Mouse (Mus musculus) CD4-positive naive resting alpha-beta T cell, adult 57 days (primary cell): ENCODE data around the gene Itgb4. TPM values are rescaled to one million over a fixed set of nuclear protein-coding genes. Genes with fewer than 3 reads are reported as not detected.

ENCODE experiments used
- total RNA-seq: library from RNA; stranded (reverse); gene quantifications from one replicate; pipeline ENCODE4 v1.2.4, GENCODE M21; 2023

Gene Itgb4
- total RNA-seq: 0.59 TPM

DNA sequence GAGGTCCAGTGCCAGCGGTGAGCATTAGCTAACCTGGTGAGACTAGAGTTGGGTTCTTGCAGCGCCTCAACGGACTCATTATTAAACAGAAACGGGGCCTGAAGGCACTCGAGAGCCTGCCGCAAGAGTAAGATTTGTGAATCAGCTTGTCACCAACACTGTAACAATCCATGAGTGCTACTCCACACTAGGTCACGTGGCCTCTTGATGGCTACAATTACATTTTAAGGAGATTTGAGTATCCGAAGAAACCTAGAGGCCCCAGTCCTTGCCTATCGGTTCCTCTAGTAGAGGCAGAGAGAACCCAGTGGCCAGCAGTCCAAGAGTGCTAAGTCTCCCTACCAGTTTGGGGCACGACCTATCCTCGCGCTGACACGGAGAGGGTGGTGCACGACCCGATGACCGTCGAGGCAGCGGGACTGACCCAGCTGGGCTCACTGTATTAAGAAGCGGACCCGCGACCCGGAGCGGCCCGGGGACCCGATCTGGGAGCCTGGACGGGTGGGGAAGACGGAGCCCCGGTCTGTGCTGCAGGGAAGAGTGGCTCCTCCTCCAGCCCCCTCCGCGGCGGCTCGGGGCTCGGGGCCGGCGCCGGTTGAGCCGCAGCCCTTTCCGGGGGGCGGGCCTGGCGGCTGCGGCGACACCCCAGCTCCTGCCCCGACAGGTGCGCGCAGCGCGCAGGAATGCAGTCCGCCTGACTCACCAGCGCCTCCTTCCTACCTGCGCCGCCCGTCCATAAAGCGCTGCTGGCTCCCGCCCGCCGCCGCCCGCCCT lies at the start of gene Itgb4:
Itgb4 (plus strand) TSS at position 401 of the 774 bp plus-strand sequence.

DNA sequence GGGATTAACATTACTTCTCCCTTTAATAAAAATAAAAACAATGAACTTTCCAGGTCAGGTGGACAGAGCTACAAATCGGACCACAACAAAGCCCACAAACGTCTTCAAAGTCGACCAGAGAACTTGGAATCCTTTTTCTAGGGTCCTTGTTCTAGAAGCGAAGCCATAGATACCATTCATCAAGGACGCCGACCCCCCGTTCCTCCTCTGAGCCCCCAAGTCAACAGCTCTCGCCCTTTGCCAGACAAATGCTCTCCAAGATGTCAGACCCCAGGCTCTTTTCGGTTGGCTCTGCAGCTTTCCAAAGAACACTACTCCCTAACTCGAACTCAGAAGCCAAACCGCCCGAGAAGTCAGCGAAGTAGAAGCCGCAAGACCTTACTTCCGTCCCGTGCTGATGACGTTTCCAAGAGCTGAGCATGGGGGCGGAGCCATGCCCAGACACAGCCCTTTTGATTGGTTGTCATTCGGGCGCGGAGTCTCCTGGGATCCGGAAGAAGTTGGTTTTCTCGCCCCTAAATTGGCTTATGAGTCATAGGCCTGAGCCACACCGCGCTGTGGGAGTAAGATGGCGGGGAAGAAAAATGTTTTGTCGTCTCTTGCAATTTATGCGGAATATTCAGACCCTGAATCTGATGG lies 41.3 kb upstream of the Itgb4 start, which contains the start of the genes Sap30bp and Recql5:
Sap30bp (plus strand) TSS at position 175 of the 639 bp plus-strand sequence.
Recql5 (minus strand) TSS at position 370 of the 639 bp plus-strand sequence.

DNA sequence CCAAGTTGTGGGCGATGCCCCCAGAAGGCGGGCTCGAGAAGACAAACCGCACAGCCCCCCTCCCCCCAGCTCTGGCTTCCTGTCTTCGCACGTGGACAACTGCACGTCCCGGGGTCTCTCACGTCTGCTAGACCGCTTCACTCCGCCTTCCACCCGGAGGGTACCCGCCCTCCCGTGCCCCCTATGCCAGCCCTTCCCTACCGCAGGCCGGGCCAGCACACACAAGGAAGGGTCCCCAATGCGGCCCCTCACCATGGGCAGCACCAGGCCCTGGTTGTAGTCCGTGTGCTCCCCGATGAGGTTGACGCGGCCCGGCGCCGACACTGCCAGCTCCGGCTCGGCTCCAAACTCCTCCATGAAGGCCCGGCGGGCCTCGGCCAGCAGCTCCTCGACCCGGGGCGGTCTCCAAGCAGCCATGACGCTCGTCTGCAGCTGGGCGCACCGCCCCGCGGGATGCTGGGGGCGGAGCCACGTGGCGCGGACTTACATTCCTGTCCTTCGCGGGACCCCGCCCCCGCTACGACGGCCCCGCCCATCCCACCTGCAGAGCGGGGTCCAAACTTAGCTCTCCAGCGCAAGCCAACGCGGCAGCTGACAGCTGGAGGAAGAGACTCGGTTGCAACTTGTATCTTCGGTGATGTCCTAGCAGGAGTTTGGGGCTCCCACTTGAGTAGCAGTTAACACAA lies 37.9 kb downstream of the Itgb4 start, which contains the start of gene Galk1:
Galk1 (minus strand) TSS at position 458 of the 686 bp plus-strand sequence.

DNA sequence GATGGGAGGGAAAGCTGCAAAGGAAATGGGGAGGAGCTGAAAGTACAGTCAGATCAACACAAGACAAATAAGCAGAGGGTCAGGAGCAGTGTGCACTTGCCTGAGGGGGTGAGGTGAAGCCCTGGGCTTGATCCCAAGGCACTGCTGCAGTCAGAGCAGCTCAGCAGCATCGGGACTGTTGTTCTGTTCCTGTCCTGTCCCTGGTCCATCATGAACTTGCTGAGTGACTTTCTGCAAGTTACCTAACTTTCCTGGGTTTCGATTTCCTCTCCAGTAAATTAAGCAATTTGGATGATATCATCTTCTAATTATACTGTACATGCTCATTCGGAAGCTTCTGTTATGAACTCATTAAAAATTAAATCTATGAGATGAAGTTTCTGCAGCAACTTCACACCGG lies 53.2 kb downstream of the Itgb4 start, which contains the start of gene H3f3b:
H3f3b (minus strand) TSS at position 207 of the 400 bp plus-strand sequence.

DNA sequence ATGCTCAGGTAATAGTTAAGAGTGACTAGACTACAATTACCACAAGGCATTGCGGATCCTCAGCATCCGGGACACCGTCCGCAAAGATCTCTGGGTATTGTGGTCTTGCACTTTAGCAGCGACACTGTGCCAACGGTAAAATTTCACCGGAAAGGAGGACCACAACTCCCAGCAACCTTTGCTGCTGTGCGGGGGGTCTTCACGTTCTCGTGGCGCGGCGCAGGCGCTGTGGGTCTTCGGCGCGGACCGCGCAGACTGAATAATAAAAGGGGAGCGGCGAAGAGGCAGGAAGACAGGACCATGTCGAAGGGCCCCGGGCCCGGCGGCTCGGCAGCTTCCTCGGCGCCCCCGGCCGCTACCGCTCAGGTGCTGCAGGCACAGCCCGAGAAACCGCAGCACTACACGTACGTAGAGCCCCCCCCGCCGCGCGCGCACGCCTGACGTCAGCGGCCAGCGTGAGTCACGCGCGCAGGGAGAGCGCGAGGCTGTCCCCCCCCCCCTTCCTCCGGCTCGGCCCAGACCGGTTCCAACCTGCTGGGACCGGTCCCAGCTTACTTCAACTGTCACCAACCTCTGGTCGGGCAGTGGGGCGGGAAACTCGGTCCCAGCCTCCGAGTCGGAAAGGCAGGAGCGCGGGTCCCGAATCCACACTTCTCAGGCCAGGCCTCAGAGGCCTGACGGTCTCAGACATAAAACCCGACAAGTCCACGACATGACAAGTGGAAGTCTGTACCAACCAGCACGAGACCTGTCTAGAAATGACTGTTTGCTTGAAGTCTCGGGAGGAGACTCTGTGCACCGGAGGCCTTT lies 55.8 kb downstream of the Itgb4 start, which contains the start of gene Unk:
Unk (plus strand) TSS at position 235 of the 810 bp plus-strand sequence.

Other genes starting within 250 kb of the Itgb4 start
- 71.8 TPM for gene Tmem94, start 209.3 kb upstream of the Itgb4 start, total RNA-seq
- gene Caskin2, start 161.1 kb upstream of the Itgb4 start, total RNA-seq: 2.3 TPM
- gene Tsen54, start 160.0 kb upstream of the Itgb4 start, total RNA-seq: 18.7 TPM
- 25.2 TPM for gene Llgl2, start 150.7 kb upstream of the Itgb4 start, total RNA-seq
- not detected for gene Myo15b, start 116.3 kb upstream of the Itgb4 start, total RNA-seq
- not detected for gene Smim5, start 74.7 kb upstream of the Itgb4 start, total RNA-seq
- not detected for gene Smim6, start 62.7 kb upstream of the Itgb4 start, total RNA-seq
- 33.5 TPM for gene Sap30bp, start 41.4 kb upstream of the Itgb4 start, total RNA-seq
- gene Recql5, start 41.2 kb upstream of the Itgb4 start, total RNA-seq: 20.7 TPM
- gene Galk1, start 38.0 kb downstream of the Itgb4 start, total RNA-seq: 15.2 TPM
- 1,631 TPM for gene H3f3b, start 53.3 kb downstream of the Itgb4 start, total RNA-seq
- gene Unk, start 55.6 kb downstream of the Itgb4 start, total RNA-seq: 58.6 TPM
- gene Unc13d, start 103.3 kb downstream of the Itgb4 start, total RNA-seq: 85.3 TPM
- gene Wbp2, start 112.3 kb downstream of the Itgb4 start, total RNA-seq: 174 TPM
- gene Trim47, start 152.5 kb downstream of the Itgb4 start, total RNA-seq: 1.8 TPM
- gene Trim65, start 156.4 kb downstream of the Itgb4 start, total RNA-seq: 39.2 TPM
- gene Mrpl38, start 164.2 kb downstream of the Itgb4 start, total RNA-seq: 59.1 TPM
- gene Fbf1, start 193.5 kb downstream of the Itgb4 start, total RNA-seq: 27.4 TPM
- gene Ten1, start 224.1 kb downstream of the Itgb4 start, total RNA-seq: 43.3 TPM
- 24.0 TPM for gene Acox1, start 224.3 kb downstream of the Itgb4 start, total RNA-seq